Mouse (Mus musculus): ENCODE results near the gene T.

T gene

GRCm38 (mm10) chr17:8433121-8433977 lies 874 bp upstream of the T start:
- no peak for DNase-seq

DNA sequence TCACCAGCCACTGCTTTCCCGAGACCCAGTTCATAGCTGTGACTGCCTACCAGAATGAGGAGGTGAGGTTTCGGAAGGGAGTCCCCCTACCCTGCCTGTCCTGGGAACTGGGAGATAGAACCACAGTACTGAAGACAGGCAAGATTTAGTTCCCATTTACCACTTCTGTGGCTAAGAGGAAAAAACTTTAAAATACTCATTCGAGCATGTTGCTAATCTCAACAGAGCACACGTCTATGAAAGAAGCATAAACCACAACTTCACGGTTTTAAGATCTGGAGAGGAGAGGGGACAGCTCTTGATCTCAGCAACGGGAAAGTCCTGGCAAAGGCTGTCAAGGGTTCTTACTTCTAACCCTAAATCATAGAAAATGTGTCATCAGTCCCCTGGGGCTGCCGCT lies 2.0 kb downstream of the T start:
- no peak for DNase-seq

- DNase-seq: no peak
Observed at GRCm38 (mm10) chr17:8444062-8444461, 9.8 kb downstream of the T start.

DNA sequence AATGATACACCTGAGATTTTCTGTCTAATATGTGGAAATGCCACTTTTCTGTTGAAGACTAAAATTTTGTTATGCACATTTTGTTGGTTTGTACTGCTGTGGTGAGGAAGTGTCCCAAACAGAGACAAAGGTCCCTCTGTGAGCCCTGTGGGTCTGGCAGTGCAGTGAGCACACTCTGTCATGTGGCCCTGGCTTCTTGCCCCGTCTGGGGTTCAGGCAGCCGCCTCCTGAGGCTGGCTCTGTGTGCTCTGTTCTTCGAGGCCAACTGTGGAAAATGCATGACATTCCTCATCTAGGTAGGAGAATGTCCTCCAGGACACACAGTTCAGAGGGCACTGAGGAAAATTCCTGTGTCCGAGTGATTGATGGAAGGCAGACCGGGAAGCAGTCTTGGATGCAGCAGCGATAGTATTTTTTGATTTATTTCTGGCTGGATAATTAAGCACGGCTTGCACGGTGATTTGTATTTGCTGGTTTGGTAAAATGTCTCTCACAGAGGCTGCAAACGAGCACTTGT lies 13.5 kb downstream of the T start:
- DNase-seq: peak; percentile 49

- no peak for DNase-seq
Observed at GRCm38 (mm10) chr17:8448324-8448723, 14.1 kb downstream of the T start.

- no peak for DNase-seq
Observed at GRCm38 (mm10) chr17:8455196-8455595, 21.0 kb downstream of the T start.

- no peak for DNase-seq
Observed at GRCm38 (mm10) chr17:8455601-8456000, 21.4 kb downstream of the T start.

DNA sequence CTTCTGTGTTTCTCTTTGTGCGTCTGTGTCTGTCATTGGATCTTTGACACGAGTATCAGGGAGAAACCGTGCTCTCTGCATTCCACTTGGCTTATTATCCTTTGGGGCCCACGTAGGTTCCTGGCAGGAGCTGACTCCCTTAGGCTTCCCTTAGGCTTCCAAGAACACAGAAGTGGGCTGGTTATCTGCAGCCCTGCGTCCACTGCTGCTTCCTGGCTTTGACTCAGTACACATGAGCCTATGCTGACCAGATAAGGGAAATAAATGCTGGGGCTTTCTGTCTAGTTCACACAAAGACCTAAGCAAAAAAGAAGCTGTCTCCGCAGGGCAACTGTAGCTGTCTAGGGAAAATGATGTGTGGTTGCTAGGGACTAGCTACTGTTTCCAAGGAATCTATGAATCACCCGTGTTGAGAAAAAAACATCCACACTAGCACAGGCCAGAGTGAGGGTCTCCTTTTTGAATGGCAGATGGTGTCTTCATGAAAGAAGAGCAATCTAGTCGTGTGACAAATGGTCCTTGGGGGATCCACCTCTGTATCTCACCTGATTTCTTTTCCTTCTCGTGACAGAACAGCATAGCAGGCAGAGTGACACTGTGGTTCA lies 22.7 kb downstream of the T start:
- DNase-seq: no peak

DNA sequence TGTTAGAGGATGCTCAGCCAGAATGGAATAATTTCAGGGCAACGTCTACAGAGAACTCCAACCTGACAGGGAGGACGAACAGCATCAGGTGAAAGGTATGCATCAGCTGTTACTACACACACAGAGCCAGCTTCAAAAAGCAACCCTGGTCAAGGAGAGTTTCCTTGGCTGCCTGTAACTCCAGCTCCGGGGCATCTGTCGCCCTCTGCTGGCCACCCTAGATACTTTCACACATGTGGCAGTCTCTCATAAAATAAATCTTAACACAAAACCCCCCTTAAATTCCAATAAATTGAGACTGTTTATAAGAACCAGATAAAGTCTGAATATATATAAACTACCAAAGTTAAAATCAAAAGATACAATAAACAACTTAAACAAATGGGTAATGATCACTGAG lies 27.3 kb downstream of the T start:
- DNase-seq: peak; percentile 66

DNA sequence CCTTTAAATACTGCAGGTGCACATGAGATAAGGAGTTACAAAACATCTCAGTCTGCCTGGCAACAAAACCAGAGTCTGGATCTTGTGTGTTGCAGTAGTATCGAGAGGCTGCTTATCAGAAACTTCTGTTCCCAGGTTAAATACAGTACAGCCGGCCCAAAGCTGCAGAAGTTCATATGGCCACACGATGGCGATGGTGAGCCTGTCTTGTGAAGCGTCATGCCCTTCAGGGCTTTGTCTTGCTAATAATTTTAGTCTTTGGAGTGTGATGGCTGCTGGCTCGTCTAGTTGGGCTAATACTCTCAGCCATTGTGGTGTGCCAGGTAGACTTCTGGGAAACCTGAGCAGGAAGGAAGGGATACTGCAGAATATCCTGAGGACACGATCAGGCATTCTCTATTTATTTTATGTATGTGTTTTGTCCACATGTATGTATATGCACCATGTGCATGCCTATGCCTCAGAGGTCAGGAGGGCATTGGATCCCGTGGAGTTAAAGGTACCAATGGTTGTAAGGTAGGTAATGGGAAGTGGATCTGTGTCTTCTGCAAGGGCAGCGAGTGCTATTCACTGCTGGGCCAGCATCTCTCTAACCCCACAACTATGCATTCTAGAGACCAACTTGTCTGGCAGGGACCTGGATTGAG lies 29.4 kb downstream of the T start:
- DNase-seq: peak; percentile 86

GRCm38 (mm10) chr17:8467771-8468170 lies 33.5 kb downstream of the T start:
- DNase-seq: no peak

DNA sequence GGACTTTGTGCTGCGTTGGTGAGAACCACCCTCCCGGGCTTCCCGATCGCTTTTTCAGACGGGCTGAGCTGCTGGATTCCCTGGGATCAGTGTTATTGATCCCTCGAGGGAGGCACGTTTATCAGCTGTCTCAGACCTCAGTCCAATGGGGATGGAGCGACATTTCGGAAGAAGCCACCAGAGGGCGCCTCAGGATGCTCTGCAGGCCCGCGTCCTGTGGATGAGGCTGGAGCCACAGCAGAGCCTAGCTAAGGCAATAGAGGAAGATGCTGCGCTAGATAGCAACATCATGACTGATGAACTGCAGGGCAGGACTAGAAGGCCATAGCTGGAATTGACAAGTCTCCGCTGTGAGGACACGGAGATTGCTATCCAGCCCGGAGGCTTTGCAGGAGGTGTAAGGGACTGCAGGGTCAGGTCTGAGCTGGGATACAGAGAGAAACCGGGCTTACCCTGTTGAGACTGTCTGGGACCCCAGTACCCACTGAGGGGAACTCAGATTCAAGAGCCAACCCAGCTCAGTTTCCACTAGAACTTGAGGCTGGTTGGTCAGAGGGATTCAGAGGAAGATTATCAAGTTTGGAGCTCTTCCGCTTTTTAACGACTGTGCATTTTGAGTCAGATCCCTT lies 34.6 kb downstream of the T start:
- peak; percentile 87 for DNase-seq

DNA sequence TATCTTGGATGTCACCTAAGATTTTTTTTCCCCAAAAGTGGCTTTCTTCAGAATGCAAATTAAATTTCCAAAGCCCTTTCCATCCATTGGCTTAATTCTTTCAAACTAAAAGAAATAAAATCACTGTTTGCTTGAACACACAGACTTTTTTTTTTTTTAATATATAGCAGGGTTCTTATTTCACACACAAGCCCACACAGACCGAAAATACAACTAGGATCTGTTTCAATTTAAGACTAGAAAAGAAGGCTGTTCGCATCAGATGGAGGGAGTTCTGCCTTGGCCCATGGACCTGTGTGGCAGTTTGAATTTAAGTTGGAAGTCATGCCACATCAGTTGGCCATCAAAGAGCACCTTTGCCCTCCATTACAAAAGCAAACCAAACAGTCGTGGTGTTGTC lies 44.3 kb downstream of the T start:
- no peak for DNase-seq

- DNase-seq: no peak
Observed at GRCm38 (mm10) chr17:8479493-8480128, 45.4 kb downstream of the T start.

GRCm38 (mm10) chr17:8481797-8482196 lies 47.6 kb downstream of the T start:
- DNase-seq: no peak

- DNase-seq: no peak
Observed at GRCm38 (mm10) chr17:8482876-8483275, 48.7 kb downstream of the T start.

- no peak for DNase-seq
Observed at GRCm38 (mm10) chr17:8484246-8484645, 50.0 kb downstream of the T start.

- DNase-seq: no peak
Observed at GRCm38 (mm10) chr17:8485146-8485545, 50.9 kb downstream of the T start.

GRCm38 (mm10) chr17:8487824-8488223 lies 53.6 kb downstream of the T start:
- no peak for DNase-seq

- DNase-seq: no peak
Observed at GRCm38 (mm10) chr17:8490971-8491370, 56.7 kb downstream of the T start.

Data from embryo, embryonic 11 days (tissue).